Mouse (Mus musculus) megakaryocyte, embryonic 14.5 days (primary cell): ENCODE measurements around the gene Phlda2. TPM values are rescaled to one million over a fixed set of nuclear protein-coding genes. Genes with fewer than 3 reads are reported as not detected.
"Not testable (repeated sequence)": the region's sequence is repeated elsewhere in the genome, so short reads cannot be mapped to it uniquely, and the experiment has no call there.

Experiments
- H3K27me3 ChIP-seq: replicated peaks from 2 replicates; pipeline ENCODE3; 2012; ENCODE audit warnings: inconsistent platforms
- H3K36me3 ChIP-seq: replicated peaks from 2 replicates; pipeline ENCODE3; 2012; ENCODE audit warnings: low read length, inconsistent platforms, mixed read lengths
- H3K4me1 ChIP-seq: 2 replicates; pipeline ENCODE4 v1.6.1; 2012; ENCODE audit warnings: inconsistent platforms
- H3K4me3 ChIP-seq: replicated peaks from 2 replicates; pipeline ENCODE3; 2012; ENCODE audit warnings: moderate library complexity, mild to moderate bottlenecking, inconsistent platforms
- H3K9me3 ChIP-seq: 2 replicates; pipeline ENCODE4 v1.6.1; 2012; ENCODE audit warnings: inconsistent platforms
- FLI1 ChIP-seq: IDR thresholded peaks from 2 replicates; pipeline ENCODE4 v1.6.1; 2012; ENCODE audit warnings: low read length, inconsistent platforms, mixed read lengths
- GATA1 ChIP-seq: IDR thresholded peaks from 3 replicates; pipeline ENCODE4 v1.6.1; 2012; ENCODE audit warnings: mixed read lengths, low read length, inconsistent platforms, borderline replicate concordance
- polyA plus RNA-seq: library from polyadenylated mRNA; stranded (reverse); fragments of >175 nt; gene quantifications from 2 replicates; pipeline ENCODE4 v1.2.3, GENCODE M21; 2012; ENCODE audit warnings: low replicate concordance; ENCODE audit not compliant: insufficient read depth

Phlda2 gene
- polyA plus RNA-seq, result 2.3 TPM in 1 of 2 replicates, not detected in the other

DNA sequence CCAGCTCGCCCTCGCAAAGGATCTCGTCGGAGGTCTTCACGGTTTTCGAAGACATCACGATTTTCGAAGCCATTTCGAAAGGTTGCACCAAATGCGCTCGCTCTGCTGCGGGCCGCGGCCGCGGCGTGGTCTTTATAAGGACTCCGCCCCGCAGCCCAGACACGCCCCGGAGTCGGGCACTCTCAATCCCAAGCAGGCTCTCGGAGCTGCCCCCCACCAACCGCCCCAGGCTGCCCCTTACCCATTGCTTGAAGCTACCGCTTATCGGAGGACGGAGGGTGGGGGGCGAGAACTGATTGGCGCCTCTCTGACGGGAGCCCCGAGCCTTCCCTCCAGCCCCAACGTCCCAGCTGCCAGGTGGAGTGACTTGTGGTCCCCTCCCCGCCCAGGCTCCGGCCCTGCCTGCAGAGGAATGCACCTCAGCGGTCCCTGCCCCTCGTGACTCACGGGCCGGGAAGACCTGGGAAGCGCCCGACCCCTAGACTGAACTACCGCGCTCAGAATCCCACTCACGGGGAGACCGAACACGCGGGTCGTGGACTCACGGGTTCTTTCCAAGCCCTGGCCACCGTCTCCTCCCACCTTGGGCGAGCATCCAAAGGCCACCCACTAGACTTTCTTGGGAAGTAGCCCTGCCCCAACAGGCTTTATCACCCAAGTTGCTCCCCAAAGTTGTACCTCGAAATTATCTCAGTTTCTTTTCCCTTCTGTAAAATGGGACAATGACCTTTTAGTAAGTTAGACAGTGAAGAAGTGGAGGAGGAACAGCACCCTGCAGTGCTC is at the start of gene Phlda2:
TSS of gene Phlda2 (minus strand) at position 733 of the 783 bp plus-strand sequence.
- TF ChIP-seq FLI1 (no peak), GATA1 (no peak)
- Histone ChIP-seq H3K4me1 (peaks cover 28% of the 10 kb centered on the region), H3K27me3 (peaks cover 77% of the 10 kb centered on the region), H3K9me3 (no peaks in the 10 kb centered on the region), H3K4me3 (peak within 1 kb of the TSS; percentile 90), H3K36me3 (no peaks in the 10 kb centered on the region)

DNA sequence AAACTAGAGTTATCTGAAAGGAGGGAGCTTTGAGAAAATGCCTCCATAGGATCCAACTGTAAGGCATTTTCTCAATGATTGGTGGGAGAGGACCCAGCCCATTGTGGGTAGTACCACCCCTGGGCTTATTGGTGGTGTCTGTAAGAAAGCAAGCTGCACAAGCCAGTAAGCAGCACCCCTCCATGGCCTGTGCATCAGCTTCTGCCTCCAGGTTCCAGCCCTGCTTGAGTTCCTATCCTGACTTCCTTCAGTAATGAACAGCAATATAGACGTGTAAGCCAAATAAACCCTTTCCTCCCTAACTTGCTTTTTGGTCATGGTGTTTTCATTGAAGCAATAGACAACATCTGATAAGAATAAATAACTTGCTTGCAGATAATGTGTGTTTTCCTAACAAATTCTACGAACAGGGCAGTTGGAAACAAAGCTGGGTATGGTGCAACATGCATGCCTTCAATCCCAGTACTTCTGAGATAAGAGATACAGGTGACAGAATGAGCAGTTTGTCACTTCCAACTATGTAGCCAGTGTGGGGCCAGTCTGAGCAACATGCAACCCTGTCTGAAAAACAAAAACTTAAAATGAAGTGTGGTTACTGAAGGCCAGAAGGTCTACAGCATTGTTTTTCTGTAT is 46.8 kb upstream of the Phlda2 start:
- H3K27me3 ChIP-seq, result no peaks in the 10 kb centered on the region
- peak overlapping the region; percentile 98 for H3K4me3 ChIP-seq
- no peaks in the 10 kb centered on the region for H3K9me3 ChIP-seq
- H3K4me1 ChIP-seq, result peaks cover 40% of the 10 kb centered on the region
- peaks cover 42% of the 10 kb centered on the region for H3K36me3 ChIP-seq
- TF ChIP-seq GATA1 (no peak), FLI1 (no peak)

DNA sequence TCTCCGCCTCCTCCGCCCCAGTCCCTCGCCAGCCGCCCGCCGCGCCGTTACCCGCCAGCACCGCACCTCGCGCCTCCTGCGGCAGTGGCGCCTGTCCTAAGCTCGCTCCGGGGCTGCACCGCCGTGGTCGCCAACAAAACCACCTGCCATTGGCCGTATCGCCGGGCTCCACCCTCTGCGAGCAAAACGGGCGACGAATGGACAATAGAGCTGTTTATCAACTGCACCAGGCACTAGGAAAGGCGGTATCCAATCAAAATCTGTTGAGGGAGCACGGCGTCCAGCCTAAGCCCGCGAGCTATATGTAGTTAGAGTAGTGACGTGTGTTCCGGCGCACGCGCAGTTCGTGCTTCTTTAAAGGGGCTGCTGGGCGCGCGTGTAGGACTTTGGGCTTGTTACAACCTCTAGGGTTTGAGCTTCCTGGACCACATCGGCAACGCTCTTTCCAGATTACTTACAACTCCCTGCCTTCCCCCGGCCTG is 46.1 kb upstream of the Phlda2 start, which contains the start of gene Nap1l4:
TSS of gene Nap1l4 (minus strand) at position 131 of the 482 bp plus-strand sequence.
- peaks cover 47% of the 10 kb centered on the region for H3K4me1 ChIP-seq
- peak within 1 kb of the TSS; percentile 98 for H3K4me3 ChIP-seq
- no peaks in the 10 kb centered on the region for H3K27me3 ChIP-seq
- TF ChIP-seq GATA1, result no peak
- TF ChIP-seq FLI1, result no peak
- peaks cover 39% of the 10 kb centered on the region for H3K36me3 ChIP-seq
- H3K9me3 ChIP-seq, result no peaks in the 10 kb centered on the region

DNA sequence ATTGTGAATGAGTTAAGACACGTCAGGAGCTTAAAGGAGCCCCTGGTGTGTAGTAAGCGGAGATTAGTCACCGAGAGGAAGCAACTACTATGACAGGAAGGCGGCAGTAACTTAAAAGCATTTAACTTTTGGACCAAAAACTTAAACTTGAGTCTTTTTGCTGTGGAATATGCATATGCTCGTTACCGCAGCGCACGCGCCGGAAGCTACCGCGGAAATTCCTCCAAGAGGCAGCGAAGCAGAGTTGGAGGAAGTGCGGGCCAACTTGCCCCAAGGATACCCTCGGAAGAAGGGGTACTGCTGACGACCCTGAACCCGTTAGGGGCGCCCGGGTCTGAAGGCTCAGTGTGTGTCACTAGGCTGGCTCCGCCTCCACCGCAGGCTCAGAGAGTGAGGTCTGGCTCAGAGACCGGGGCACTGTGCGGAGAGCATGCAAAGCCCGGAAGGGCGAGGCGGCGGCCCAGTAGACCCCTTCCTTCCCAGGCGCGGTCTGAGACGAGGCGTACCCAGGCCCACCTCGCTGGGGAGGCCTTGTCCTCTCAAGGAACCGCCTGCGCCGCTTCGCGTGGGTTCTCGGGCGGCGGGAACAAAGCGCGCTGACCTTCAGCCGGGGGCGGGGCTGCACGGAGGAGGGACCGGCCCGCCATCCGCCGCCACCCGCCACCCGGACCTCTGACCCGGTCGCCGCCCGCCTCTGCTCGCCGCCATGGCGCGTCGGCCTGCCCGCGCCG is 45.4 kb upstream of the Phlda2 start:
- Histone ChIP-seq H3K4me1 (peaks cover 53% of the 10 kb centered on the region), H3K36me3 (peaks cover 35% of the 10 kb centered on the region), H3K4me3 (peak overlapping the region; percentile 98), H3K9me3 (no peaks in the 10 kb centered on the region), H3K27me3 (no peaks in the 10 kb centered on the region)
- TF ChIP-seq GATA1 (no peak), FLI1 (no peak)

DNA sequence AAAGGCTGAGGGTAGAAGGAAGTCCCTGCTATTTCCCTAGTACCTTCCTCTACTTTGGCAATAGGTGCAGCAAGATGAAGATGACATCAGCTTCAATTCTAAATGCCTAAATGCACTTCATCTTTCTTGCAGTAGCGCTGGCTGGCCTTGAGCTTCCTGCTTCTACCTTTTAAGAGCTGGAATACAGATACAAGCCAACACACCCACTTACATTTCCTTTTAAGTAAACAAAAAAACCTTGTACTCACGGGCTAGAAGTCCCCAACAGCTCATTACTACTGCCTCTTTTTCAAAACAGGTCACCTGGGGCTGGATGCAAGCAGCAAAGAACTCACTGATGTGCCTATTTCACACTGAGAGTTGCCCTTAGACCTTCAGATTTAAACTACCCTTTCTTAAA is 43.6 kb upstream of the Phlda2 start:
- Histone ChIP-seq H3K27me3 (no peaks in the 10 kb centered on the region), H3K36me3 (peaks cover 24% of the 10 kb centered on the region), H3K4me1 (peaks cover 71% of the 10 kb centered on the region), H3K9me3 (no peaks in the 10 kb centered on the region), H3K4me3 (no peak overlapping the region)
- no peak for TF ChIP-seq GATA1
- no peak for TF ChIP-seq FLI1

DNA sequence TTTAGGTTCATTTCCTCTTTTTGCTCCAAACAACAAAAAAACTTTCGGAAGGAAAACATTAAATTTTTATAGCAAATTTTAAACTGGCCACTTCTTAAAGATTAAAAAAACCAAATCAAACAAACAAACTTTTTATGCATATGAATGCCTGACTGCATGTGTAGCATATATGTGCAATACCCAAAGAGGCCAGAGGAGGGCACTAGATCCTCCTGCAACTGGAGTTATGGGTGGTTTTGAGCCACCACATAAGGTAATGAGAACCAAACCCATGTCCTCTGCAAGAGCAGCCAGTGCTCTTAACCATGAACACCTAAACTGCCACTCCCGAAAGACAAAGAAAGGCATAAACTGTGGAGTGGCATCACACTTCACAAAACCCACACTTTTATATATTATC is 41.4 kb upstream of the Phlda2 start:
- Histone ChIP-seq H3K36me3 (peaks cover 40% of the 10 kb centered on the region), H3K27me3 (no peaks in the 10 kb centered on the region), H3K4me1 (peaks cover 75% of the 10 kb centered on the region), H3K4me3 (no peak overlapping the region), H3K9me3 (no peaks in the 10 kb centered on the region)
- TF ChIP-seq FLI1, result no peak
- no peak for TF ChIP-seq GATA1

DNA sequence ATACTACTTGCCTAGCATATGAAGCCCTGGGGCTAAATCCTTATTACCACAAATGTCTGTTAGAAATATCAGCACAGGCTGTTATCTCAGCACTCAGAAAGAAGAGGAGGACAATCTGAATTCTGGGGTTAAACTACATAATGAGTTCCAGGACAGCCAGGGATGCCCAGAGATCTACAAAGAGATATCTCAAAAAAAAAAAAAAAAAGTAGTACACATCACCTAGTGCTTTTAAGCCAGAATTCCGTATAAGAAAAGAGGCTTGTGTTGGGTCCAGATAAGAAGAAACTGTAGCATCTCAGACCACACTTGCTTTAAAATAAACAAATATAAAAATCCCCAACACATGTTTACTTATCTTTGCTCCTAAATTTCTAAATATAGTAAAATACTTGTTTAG is 35.7 kb upstream of the Phlda2 start:
- TF ChIP-seq FLI1 (no peak), GATA1 (no peak)
- Histone ChIP-seq H3K4me3 (no peak overlapping the region), H3K4me1 (peaks cover 64% of the 10 kb centered on the region)

DNA sequence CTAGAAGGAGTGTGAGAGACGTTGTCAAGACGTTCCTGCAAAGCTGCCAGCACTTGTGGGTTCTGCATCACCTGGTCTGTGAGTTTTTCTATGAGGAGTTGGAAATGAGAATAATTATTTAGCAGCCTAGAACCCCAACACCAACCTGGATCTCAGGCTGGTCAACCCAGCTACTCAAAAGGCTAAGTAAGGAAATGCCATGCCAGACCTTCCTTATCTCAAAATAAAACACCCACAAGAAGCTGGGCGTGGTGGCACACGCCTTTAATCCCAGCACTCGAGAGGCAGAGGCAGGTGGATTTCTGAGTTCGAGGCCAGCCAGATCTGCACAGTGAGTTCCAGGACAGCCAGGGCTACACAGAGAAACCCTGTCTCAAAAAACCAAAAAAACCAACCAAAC is 35.3 kb upstream of the Phlda2 start:
- H3K4me3 ChIP-seq, H3K27me3 ChIP-seq, H3K9me3 ChIP-seq: not testable (repeated sequence)
- Histone ChIP-seq H3K36me3 (peaks cover 79% of the 10 kb centered on the region), H3K4me1 (peaks cover 64% of the 10 kb centered on the region)

More for the DNA sequence above, 35.7 kb upstream of the Phlda2 start:
- Histone ChIP-seq H3K36me3 (peaks cover 75% of the 10 kb centered on the region), H3K9me3 (no peaks in the 10 kb centered on the region), H3K27me3 (no peaks in the 10 kb centered on the region)

DNA sequence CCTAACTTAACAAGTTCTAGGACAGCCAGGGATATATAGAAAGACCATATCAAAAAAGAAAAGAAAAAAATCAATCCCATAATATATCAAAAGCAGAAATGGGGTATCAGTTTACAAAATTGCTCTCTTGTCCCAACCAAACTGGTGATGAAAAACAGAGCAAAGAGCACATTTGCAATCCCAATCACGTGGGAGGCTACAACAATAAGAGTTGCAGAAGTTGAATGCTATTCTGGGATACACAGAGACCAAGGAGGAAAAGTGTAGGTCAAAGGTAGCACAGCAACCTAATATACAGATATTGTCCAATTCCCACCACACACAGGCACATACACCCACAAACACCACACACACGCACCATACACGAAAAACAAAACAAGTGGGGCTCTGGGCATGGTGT is 33.3 kb upstream of the Phlda2 start:
- no peak overlapping the region for H3K4me3 ChIP-seq
- H3K36me3 ChIP-seq, result peaks cover 95% of the 10 kb centered on the region
- TF ChIP-seq FLI1, result no peak
- no peak for TF ChIP-seq GATA1
- no peaks in the 10 kb centered on the region for H3K9me3 ChIP-seq
- peaks cover 60% of the 10 kb centered on the region for H3K4me1 ChIP-seq
- no peaks in the 10 kb centered on the region for H3K27me3 ChIP-seq
